Mouse (Mus musculus): ENCODE results near the gene 0610040J01Rik.

- TF ChIP-seq POLR2A (IDR thresholded peaks at IDR 0.05; ENCODE audit: insufficient read depth, low read depth, low read length) (no peak), CTCF (IDR thresholded peaks at IDR 0.05) (no peak)
Measured at GRCm38 (mm10) chr5:63772971-63773370, 39.2 kb upstream of the 0610040J01Rik start.

Measured in heart, adult 2 months (tissue).